Mouse (Mus musculus) right cerebral cortex, adult 2 months (tissue): Measurements from ENCODE around the gene Tmem242.
A peak's percentile ranks its signal among the peaks of the same experiment; 100 is the strongest.

ENCODE experiments used
- DNase-seq, 2 experiments: peaks; one replicate each; pipeline ENCODE4 v3.0.0; 2021 to 2022; ENCODE audit warnings: low spot score in 2 of 2

Tmem242 gene

GRCm38 (mm10) chr17:5377151-5377929, 62.7 kb downstream of the Tmem242 start:
- peak; percentile 37 to 53 for DNase-seq

- no peak for DNase-seq
Measured at GRCm38 (mm10) chr17:5372951-5373350, 67.1 kb downstream of the Tmem242 start.

GRCm38 (mm10) chr17:5371521-5371920, 68.5 kb downstream of the Tmem242 start:
- peak; percentile 44 to 46 for DNase-seq

GRCm38 (mm10) chr17:5371032-5371431, 69.0 kb downstream of the Tmem242 start:
- no peak for DNase-seq

- no peak for DNase-seq
Measured at GRCm38 (mm10) chr17:5365992-5366398, 74.1 kb downstream of the Tmem242 start.
